10 mouse cellular contexts compared by ENCODE assay signal in genomic region chr19:38324147-38325028, GRCm38 (mm10).
DNase-seq lines count a peak whose midpoint lies in the region; ATAC-seq lines count a peak whose summit lies in the region.
"Had no signal": no experiment of that assay in that cellular context is flagged by ENCODE, and none has a peak within 500 bp of the region (broad histone marks: within the 10 kb centered on the region; RNA-seq: fewer than 3 reads in every experiment).

No protein-coding gene starts in this region.

- H3K4me2 ChIP-seq in forebrain, embryonic 15.5 days (replicated peaks): no peak overlapping the region
- H3K4me2 ChIP-seq in neural tube, embryonic 12.5 days (replicated peaks): 0 out of 2 replicates have a peak overlapping the region, but pooled peaks have one; percentile 22
- H3K4me2 ChIP-seq: limb, embryonic 12.5 days; stomach, embryonic 15.5 days had no signal

- 16% methylated on average over 10 of the region's 10 CpGs for WGBS in forebrain, embryonic 15.5 days
- WGBS in neural tube, embryonic 12.5 days: 18% methylated on average over 10 of the region's 10 CpGs

- H3K36me3 ChIP-seq in forebrain, embryonic 15.5 days: no peaks in the 10 kb centered on the region
- H3K36me3 ChIP-seq in neural tube, embryonic 12.5 days: no peaks in the 10 kb centered on the region
- H3K36me3 ChIP-seq: limb, embryonic 12.5 days; stomach, embryonic 15.5 days had no signal

- peak; percentile 14 for DNase-seq in gastrocnemius, postnatal 10 days
- no peak for DNase-seq in gastrocnemius, postnatal 25 days
- DNase-seq in testis, postnatal 10 days (ENCODE audit: low spot score): peak; percentile 51
- no peak for DNase-seq in testis, postnatal 14 days (ENCODE audit: low spot score)

- H3K9me3 ChIP-seq in forebrain, embryonic 15.5 days: no peaks in the 10 kb centered on the region
- no peaks in the 10 kb centered on the region for H3K9me3 ChIP-seq in neural tube, embryonic 12.5 days
- H3K9me3 ChIP-seq: limb, embryonic 12.5 days; stomach, embryonic 15.5 days had no signal

- peak; percentile 78 for ATAC-seq in forebrain, embryonic 15.5 days (replicated peaks)
- peak; percentile 63 for ATAC-seq in neural tube, embryonic 12.5 days (ENCODE audit: low FRiP score, low read depth)
- no peak for ATAC-seq in megakaryocyte progenitor cell, adult 5-6 weeks (replicated peaks; ENCODE audit: poor library complexity)
- no peak for ATAC-seq in megakaryocyte, adult 5-6 weeks (ENCODE audit: poor library complexity, severe bottlenecking)

- no peaks in the 10 kb centered on the region; the same call in 1 of the 2 replicates for H3K4me1 ChIP-seq in forebrain, embryonic 15.5 days
- H3K4me1 ChIP-seq in neural tube, embryonic 12.5 days: no peaks in the 10 kb centered on the region
- H3K4me1 ChIP-seq: limb, embryonic 12.5 days; stomach, embryonic 15.5 days had no signal

- H3K27ac ChIP-seq in forebrain, embryonic 15.5 days (replicated peaks): no peak overlapping the region
- H3K27ac ChIP-seq in neural tube, embryonic 12.5 days: no peak overlapping the region
- H3K27ac ChIP-seq: limb, embryonic 12.5 days; stomach, embryonic 15.5 days had no signal

- no peak overlapping the region for H3K9ac ChIP-seq in forebrain, embryonic 15.5 days (replicated peaks)
- no peak overlapping the region for H3K9ac ChIP-seq in neural tube, embryonic 12.5 days
- H3K9ac ChIP-seq: limb, embryonic 12.5 days; stomach, embryonic 15.5 days had no signal

- no peak overlapping the region for H3K4me3 ChIP-seq in forebrain, embryonic 15.5 days
- H3K4me3 ChIP-seq in neural tube, embryonic 12.5 days: no peak overlapping the region
- H3K4me3 ChIP-seq: limb, embryonic 12.5 days; stomach, embryonic 15.5 days had no signal

- no peaks in the 10 kb centered on the region for H3K27me3 ChIP-seq in forebrain, embryonic 15.5 days
- H3K27me3 ChIP-seq in neural tube, embryonic 12.5 days (replicated peaks): no peaks in the 10 kb centered on the region
- H3K27me3 ChIP-seq: limb, embryonic 12.5 days; stomach, embryonic 15.5 days had no signal

Comparison
In these comparisons a context has a peak if more than half of its experiments do, and no peak if none do; other contexts are left out.
1. DNase-seq: peak in gastrocnemius, postnatal 10 days (single experiment) and testis, postnatal 10 days (single experiment); none in gastrocnemius, postnatal 25 days (single experiment) and testis, postnatal 14 days (single experiment).
2. ATAC-seq: peak in forebrain, embryonic 15.5 days (single experiment) and neural tube, embryonic 12.5 days (single experiment); none in megakaryocyte progenitor cell, adult 5-6 weeks (single experiment) and megakaryocyte, adult 5-6 weeks (single experiment).